Mouse (Mus musculus): Measurements from ENCODE around the gene Prtn3. TPM values are rescaled to one million over a fixed set of nuclear protein-coding genes. Genes with fewer than 3 reads are reported as not detected.

Prtn3 gene
- polyA plus RNA-seq, 1 experiment from 2014 or later = 131 TPM

GRCm38 (mm10) chr10:79920056-79920890 lies 46.0 kb downstream of the Prtn3 start:
- Histone ChIP-seq H3K27ac (replicated peaks) (no peak overlapping the region), H3K4me3 (replicated peaks) (0 out of 2 replicates have a peak overlapping the region, but pooled peaks have one; percentile 7), H3K27me3 (peaks cover 67% of the 10 kb centered on the region), H3K9me3 (replicated peaks) (no peaks in the 10 kb centered on the region), H3K4me2 (no peak overlapping the region), H3K4me1 (replicated peaks) (peaks cover 73% of the 10 kb centered on the region), H3K9ac (no peak overlapping the region), H3K36me3 (replicated peaks) (no peaks in the 10 kb centered on the region)
- no peak for ATAC-seq (ENCODE audit: insufficient read depth)
- WGBS (ENCODE audit: insufficient replicate concordance) = 28% methylated on average over 26 of the region's 26 CpGs

- Histone ChIP-seq H3K4me1 (replicated peaks) (peaks cover 72% of the 10 kb centered on the region), H3K36me3 (replicated peaks) (no peaks in the 10 kb centered on the region), H3K27ac (replicated peaks) (no peak within 1 kb of the TSS), H3K4me3 (replicated peaks) (peak within 1 kb of the TSS; percentile 12; the same call in 1 of the 2 replicates), H3K9me3 (replicated peaks) (no peaks in the 10 kb centered on the region), H3K27me3 (peaks cover 67% of the 10 kb centered on the region), H3K9ac (no peak within 1 kb of the TSS), H3K4me2 (peak within 1 kb of the TSS; percentile 41)
- WGBS (ENCODE audit: insufficient replicate concordance) = 5% methylated on average over 41 of the region's 41 CpGs
- ATAC-seq (ENCODE audit: insufficient read depth) = no peak
Measured at GRCm38 (mm10) chr10:79920958-79921535, 46.8 kb downstream of the Prtn3 start, which contains the start of gene R3hdm4. Gene R3hdm4, minus strand, starts transcription at chr10:79921208.

GRCm38 (mm10) chr10:79921572-79921971 lies 47.3 kb downstream of the Prtn3 start:
- H3K27me3 ChIP-seq = peaks cover 67% of the 10 kb centered on the region
- H3K4me3 ChIP-seq (replicated peaks) = peak overlapping the region; percentile 12; the same call in 1 of the 2 replicates
- 6% methylated on average over 34 of the region's 34 CpGs for WGBS (ENCODE audit: insufficient replicate concordance)

GRCm38 (mm10) chr10:79924998-79925784 lies 50.9 kb downstream of the Prtn3 start:
- peak overlapping the region; percentile 98 for H3K4me2 ChIP-seq
- peaks cover 34% of the 10 kb centered on the region for H3K27me3 ChIP-seq
- H3K27ac ChIP-seq (replicated peaks) = peak overlapping the region; percentile 85
- peaks cover 71% of the 10 kb centered on the region for H3K4me1 ChIP-seq (replicated peaks)
- 0 out of 2 replicates have a peak overlapping the region, but pooled peaks have one; percentile 74 for H3K9ac ChIP-seq
- WGBS (ENCODE audit: insufficient replicate concordance) = 14% methylated on average over 29 of the region's 29 CpGs
- peak; percentile 13; the same call in 1 of the 2 replicates for ATAC-seq (ENCODE audit: insufficient read depth)
- H3K9me3 ChIP-seq (replicated peaks) = no peaks in the 10 kb centered on the region
- peak overlapping the region; percentile 83 for H3K4me3 ChIP-seq (replicated peaks)
- H3K36me3 ChIP-seq (replicated peaks) = no peaks in the 10 kb centered on the region; the same call in 1 of the 2 replicates

More at GRCm38 (mm10) chr10:79921572-79921971, 47.3 kb downstream of the Prtn3 start:
- no peak overlapping the region for H3K27ac ChIP-seq (replicated peaks)
- H3K9ac ChIP-seq = no peak overlapping the region
- H3K4me2 ChIP-seq = peak overlapping the region; percentile 41
- peaks cover 72% of the 10 kb centered on the region for H3K4me1 ChIP-seq (replicated peaks)
- ATAC-seq (ENCODE audit: insufficient read depth) = no peak
- H3K36me3 ChIP-seq (replicated peaks) = no peaks in the 10 kb centered on the region
- no peaks in the 10 kb centered on the region for H3K9me3 ChIP-seq (replicated peaks)

- Histone ChIP-seq H3K9me3 (replicated peaks) (no peaks in the 10 kb centered on the region), H3K9ac (peak overlapping the region; percentile 74), H3K4me3 (replicated peaks) (peak overlapping the region; percentile 83), H3K27ac (replicated peaks) (peak overlapping the region; percentile 85), H3K27me3 (peaks cover 26% of the 10 kb centered on the region), H3K4me1 (replicated peaks) (peaks cover 71% of the 10 kb centered on the region), H3K4me2 (peak overlapping the region; percentile 98), H3K36me3 (replicated peaks) (peaks cover 7% of the 10 kb centered on the region)
- ATAC-seq (ENCODE audit: insufficient read depth) = peak; percentile 3; the same call in 1 of the 2 replicates
- WGBS (ENCODE audit: insufficient replicate concordance) = 8% methylated on average over 15 of the region's 15 CpGs
Measured at GRCm38 (mm10) chr10:79925785-79926490, 51.7 kb downstream of the Prtn3 start.

- Histone ChIP-seq H3K27ac (replicated peaks) (peak within 1 kb of the TSS; percentile 85), H3K4me2 (peak within 1 kb of the TSS; percentile 98), H3K27me3 (peaks cover 19% of the 10 kb centered on the region), H3K9me3 (replicated peaks) (no peaks in the 10 kb centered on the region), H3K9ac (peak within 1 kb of the TSS; percentile 74), H3K4me1 (replicated peaks) (peaks cover 71% of the 10 kb centered on the region), H3K4me3 (replicated peaks) (peak within 1 kb of the TSS; percentile 83), H3K36me3 (replicated peaks) (peaks cover 12% of the 10 kb centered on the region)
- ATAC-seq (ENCODE audit: insufficient read depth) = peak; percentile 61
- WGBS (ENCODE audit: insufficient replicate concordance) = under 1% methylated on average over 63 of the region's 63 CpGs
Measured at GRCm38 (mm10) chr10:79926491-79927323, 52.4 kb downstream of the Prtn3 start, which contains the start of gene Arid3a. Gene Arid3a, plus strand, starts transcription at chr10:79927043.

GRCm38 (mm10) chr10:79927324-79928029 lies 53.2 kb downstream of the Prtn3 start:
- Histone ChIP-seq H3K4me2 (peak overlapping the region; percentile 98), H3K27me3 (peaks cover 11% of the 10 kb centered on the region), H3K4me3 (replicated peaks) (peak overlapping the region; percentile 83), H3K36me3 (replicated peaks) (peaks cover 19% of the 10 kb centered on the region), H3K4me1 (replicated peaks) (peaks cover 77% of the 10 kb centered on the region), H3K9me3 (replicated peaks) (no peaks in the 10 kb centered on the region), H3K9ac (peak overlapping the region; percentile 74), H3K27ac (replicated peaks) (peak overlapping the region; percentile 85)
- peak; percentile 19 for ATAC-seq (ENCODE audit: insufficient read depth)
- under 1% methylated on average over 54 of the region's 54 CpGs for whole genome bisulfite sequencing (ENCODE audit: insufficient replicate concordance)

- peak overlapping the region; percentile 83 for H3K4me3 ChIP-seq (replicated peaks)
- H3K27me3 ChIP-seq = peaks cover 4% of the 10 kb centered on the region
- H3K4me1 ChIP-seq (replicated peaks) = peaks cover 84% of the 10 kb centered on the region
- peak overlapping the region; percentile 74 for H3K9ac ChIP-seq
- H3K9me3 ChIP-seq (replicated peaks) = no peaks in the 10 kb centered on the region
- peak overlapping the region; percentile 85 for H3K27ac ChIP-seq (replicated peaks)
- WGBS (ENCODE audit: insufficient replicate concordance) = 2% methylated on average over 29 of the region's 29 CpGs
- peak overlapping the region; percentile 98 for H3K4me2 ChIP-seq
- no peak for ATAC-seq (ENCODE audit: insufficient read depth)
- peaks cover 26% of the 10 kb centered on the region for H3K36me3 ChIP-seq (replicated peaks)
Measured at GRCm38 (mm10) chr10:79928030-79928694, 53.9 kb downstream of the Prtn3 start.

Data from liver, embryonic 15.5 days (tissue).